ENCODE assay signal across 9 mouse cellular contexts in genomic region chr6:61430881-61431725, GRCm38 (mm10).
DNase-seq lines count a peak whose midpoint lies in the region; ATAC-seq and TF ChIP-seq lines count a peak whose summit lies in the region.
"Had no signal": no experiment of that assay in that cellular context is flagged by ENCODE, and none has a peak within 500 bp of the region (broad histone marks: within the 10 kb centered on the region; RNA-seq: fewer than 3 reads in every experiment).

No protein-coding gene starts in this region.

- no peak overlapping the region for H3K9ac ChIP-seq in heart, embryonic 13.5 days
- H3K9ac ChIP-seq in stomach, postnatal 0 days (ENCODE audit: low read length): no peak overlapping the region

- H3K36me3 ChIP-seq in heart, embryonic 13.5 days: no peaks in the 10 kb centered on the region
- no peaks in the 10 kb centered on the region for H3K36me3 ChIP-seq in stomach, postnatal 0 days (ENCODE audit: control insufficient read depth, insufficient read depth, low read length)

- DNase-seq in ZHBTc4 (ENCODE audit: low read depth, low spot score): peak; percentile 77
- peak; percentile 17 to 20 for DNase-seq in cerebellum, postnatal 10 days
- peak; percentile 50 for DNase-seq in kidney, postnatal 14 days
- no peak for DNase-seq in stomach, postnatal 0 days (ENCODE audit: low spot score)
- no peak for DNase-seq in layer of hippocampus, postnatal 25 days (ENCODE audit: extremely low spot score in 1 of 2, low spot score in 1 of 2)
- no peak for DNase-seq in thymus, postnatal 36 days

- no peaks in the 10 kb centered on the region for H3K9me3 ChIP-seq in heart, embryonic 13.5 days
- no peaks in the 10 kb centered on the region for H3K9me3 ChIP-seq in stomach, postnatal 0 days (ENCODE audit: control insufficient read depth, low read length)
- H3K9me3 ChIP-seq: megakaryocyte, embryonic 14.5 days had no signal

- no peak overlapping the region for H3K4me3 ChIP-seq in heart, embryonic 13.5 days
- H3K4me3 ChIP-seq in stomach, postnatal 0 days (ENCODE audit: low read depth, low read length): no peak overlapping the region
- H3K4me3 ChIP-seq: megakaryocyte, embryonic 14.5 days had no signal

- H3K27me3 ChIP-seq in heart, embryonic 13.5 days (replicated peaks): no peaks in the 10 kb centered on the region
- no peaks in the 10 kb centered on the region for H3K27me3 ChIP-seq in stomach, postnatal 0 days (ENCODE audit: control insufficient read depth, insufficient read depth, low read length)
- H3K27me3 ChIP-seq: megakaryocyte, embryonic 14.5 days had no signal

- no peak overlapping the region for H3K4me2 ChIP-seq in heart, embryonic 13.5 days
- H3K4me2 ChIP-seq in stomach, postnatal 0 days (replicated peaks; ENCODE audit: low read depth): no peak overlapping the region

- TF ChIP-seq EP300 in stomach, postnatal 0 days (optimal IDR thresholded peaks at IDR 0.05): no peak

- peaks cover 21% of the 10 kb centered on the region for H3K4me1 ChIP-seq in heart, embryonic 13.5 days
- H3K4me1 ChIP-seq in stomach, postnatal 0 days (replicated peaks; ENCODE audit: control insufficient read depth, insufficient read depth): no peaks in the 10 kb centered on the region

- no peak for TF ChIP-seq CTCF in stomach, postnatal 0 days (IDR thresholded peaks at IDR 0.05; ENCODE audit: low read depth)

- ATAC-seq in heart, embryonic 13.5 days (ENCODE audit: extremely low read depth, insufficient number of reproducible peaks, low FRiP score, low TSS enrichment): no peak
- no peak for ATAC-seq in CD4-positive, CD25-positive, alpha-beta regulatory T cell, adult 4 months
- no peak for ATAC-seq in stomach, postnatal 0 days (ENCODE audit: low FRiP score, low TSS enrichment)

- H3K27ac ChIP-seq in heart, embryonic 13.5 days (replicated peaks): peak overlapping the region; percentile 25
- H3K27ac ChIP-seq in stomach, postnatal 0 days (replicated peaks): no peak overlapping the region

- WGBS in heart, embryonic 13.5 days: 23% methylated on average over 5 of the region's 5 CpGs
- 41% methylated on average over 5 of the region's 5 CpGs for WGBS in stomach, postnatal 0 days

Comparison
In these comparisons a context has a peak if more than half of its experiments do, and no peak if none do; other contexts are left out.
1. DNase-seq: peak in ZHBTc4 (single experiment), cerebellum, postnatal 10 days (2 of 2) and kidney, postnatal 14 days (single experiment); none in stomach, postnatal 0 days (single experiment), layer of hippocampus, postnatal 25 days (0 of 2) and thymus, postnatal 36 days (0 of 2).